Mouse (Mus musculus) thymus, adult 18-20 months (tissue): ENCODE results near the gene Cux1.
"Not testable (repeated sequence)": the region's sequence is repeated elsewhere in the genome, so short reads cannot be mapped to it uniquely, and the experiment has no call there.

Experiments used
- DNase-seq, 2 experiments: peaks; one replicate each; pipeline ENCODE4 v3.0.0; 2022; ENCODE audit warnings: mixed read lengths in 2 of 2

Gene Cux1

GRCm38 (mm10) chr5:136240381-136240780 is 326.9 kb downstream of the Cux1 start:
- DNase-seq: no peak

DNA sequence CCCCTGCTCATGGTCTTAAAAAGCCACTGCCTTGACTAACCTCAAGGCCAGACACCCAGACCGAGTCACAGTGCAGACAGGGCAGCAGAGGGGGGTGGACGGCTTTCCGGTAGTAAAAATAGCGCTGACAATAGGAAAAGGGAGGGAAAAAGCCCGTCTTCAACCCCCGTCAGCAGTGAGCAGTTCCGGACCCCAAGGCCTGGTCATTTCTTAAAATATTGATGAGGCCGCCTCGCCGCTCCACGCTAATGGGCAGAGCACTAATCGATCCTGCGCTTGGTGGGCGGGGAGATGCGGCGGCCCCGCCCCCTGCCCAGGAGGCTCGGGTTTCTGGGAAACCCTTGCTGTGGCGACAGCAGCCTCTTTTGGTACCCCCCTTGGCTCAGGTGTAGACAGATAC is 329.7 kb downstream of the Cux1 start:
- DNase-seq: no peak

DNA sequence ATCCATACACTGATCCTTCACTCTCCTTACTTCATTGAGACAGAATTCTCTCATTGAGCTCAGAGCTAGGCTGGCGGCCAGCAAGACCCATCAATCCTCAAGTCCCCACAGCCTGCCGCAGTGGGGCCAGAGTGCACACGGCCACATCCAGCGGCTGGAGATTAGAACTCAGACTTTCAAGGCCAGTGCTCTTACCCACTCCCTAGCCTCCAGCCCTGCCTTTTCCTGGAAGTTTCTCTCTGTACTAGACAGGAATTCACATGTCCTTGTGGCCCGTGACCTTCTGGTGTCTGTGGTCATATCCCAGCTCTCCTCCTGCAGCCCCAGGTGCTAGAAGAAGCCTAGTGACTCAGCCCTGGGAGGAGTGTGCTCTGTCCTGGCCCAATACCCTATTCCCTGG is 330.7 kb downstream of the Cux1 start:
- no peak for DNase-seq

GRCm38 (mm10) chr5:136230348-136231035 is 336.8 kb downstream of the Cux1 start:
- DNase-seq: no peak

GRCm38 (mm10) chr5:136226246-136226876 is 340.9 kb downstream of the Cux1 start:
- no peak for DNase-seq

GRCm38 (mm10) chr5:136218585-136218984 is 348.7 kb downstream of the Cux1 start:
- DNase-seq: no peak

DNA sequence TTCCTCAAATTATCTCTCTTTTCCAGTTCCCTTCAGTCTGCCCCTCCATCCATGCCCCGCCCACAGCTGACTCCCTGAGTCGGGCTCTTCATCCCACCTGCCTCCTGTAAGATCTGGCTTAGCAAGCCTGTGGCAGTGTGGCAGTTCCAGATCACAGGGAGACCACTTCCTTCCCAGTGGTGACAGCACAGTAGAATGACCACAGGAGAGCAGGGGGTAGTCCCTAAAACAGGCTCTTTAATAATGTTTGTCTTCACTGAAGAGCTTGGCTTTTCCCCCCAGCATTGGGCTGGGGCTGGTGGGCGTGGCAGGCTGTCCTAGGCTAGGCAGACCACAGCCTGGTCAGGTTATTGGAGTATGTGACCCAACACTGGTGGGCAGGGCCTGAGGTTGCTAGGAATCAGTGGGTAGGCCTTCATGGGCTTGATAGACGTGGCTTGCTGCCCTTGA is 349.3 kb downstream of the Cux1 start:
- DNase-seq: no peak

DNA sequence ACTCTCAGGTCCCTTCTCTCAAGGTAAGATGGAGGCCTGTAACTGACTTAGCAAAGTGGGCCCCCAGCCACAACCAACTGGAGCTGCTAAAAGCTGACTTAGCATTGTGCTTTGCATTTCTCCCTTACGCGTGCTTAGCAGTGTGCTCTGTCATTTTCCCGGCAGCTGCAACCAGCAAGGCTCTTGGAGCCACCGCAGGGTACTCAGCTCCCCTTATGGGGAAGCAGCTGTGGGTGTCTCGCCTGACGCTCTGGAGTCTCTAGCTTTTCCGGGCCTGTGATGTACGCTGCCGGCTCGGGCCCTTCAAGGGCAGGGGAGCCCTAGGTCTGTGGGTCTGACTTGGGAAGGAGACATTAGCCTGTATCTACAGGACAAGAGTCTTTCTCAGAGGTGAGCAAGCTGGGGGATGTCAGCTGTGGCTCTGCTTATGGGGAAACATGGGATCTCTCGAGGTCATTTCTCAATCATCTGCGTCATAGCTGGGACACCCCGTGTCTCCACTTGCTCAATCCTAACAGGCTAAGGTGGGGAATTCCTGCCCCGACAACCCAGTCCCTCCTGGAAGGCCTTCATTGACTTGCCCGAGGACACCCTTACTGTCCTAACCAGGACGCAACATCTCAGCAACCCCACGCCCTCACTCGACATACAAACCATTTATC is 350.2 kb downstream of the Cux1 start:
- no peak for DNase-seq

- DNase-seq: no peak
Observed at GRCm38 (mm10) chr5:136215958-136216357, 351.3 kb downstream of the Cux1 start.

GRCm38 (mm10) chr5:136215211-136215610 is 352.1 kb downstream of the Cux1 start:
- DNase-seq: no peak

DNA sequence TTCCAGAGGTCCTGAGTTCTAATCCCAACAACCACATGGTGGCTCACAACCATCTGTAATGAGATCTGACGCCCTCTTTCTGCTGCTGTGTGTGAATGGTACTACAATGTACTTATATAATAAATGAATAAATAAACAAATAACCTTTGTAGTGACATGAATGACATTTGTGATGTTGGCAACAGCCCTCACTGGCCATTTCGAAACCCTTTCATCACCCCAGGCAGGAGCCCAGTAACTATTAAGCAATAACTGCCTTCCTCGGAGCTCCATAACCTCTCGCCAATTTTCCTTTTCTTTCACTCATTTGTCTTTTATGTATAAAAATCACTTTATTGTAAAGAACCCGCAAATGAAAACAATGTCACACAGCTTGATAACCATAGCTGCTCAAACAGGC is 353.6 kb downstream of the Cux1 start:
- DNase-seq: no peak

DNA sequence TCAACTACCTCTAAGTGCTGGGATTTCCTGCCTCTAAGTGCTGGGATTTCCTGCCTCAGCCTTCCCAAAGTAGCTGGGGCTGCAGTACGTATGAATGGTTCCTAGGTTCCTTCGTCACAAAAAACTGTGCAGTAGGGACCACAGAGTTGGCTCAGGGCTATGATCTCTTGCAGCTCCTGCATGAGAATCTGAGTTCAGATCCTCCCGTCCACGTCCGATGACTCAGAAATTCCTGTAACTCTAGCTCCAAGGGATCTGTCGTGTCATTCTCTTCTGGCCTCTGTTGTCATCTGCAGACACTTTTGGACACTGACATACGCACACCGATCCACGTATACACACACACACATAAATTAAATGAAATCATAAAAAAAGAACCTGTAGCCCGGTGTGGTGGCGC is 354.6 kb downstream of the Cux1 start:
- no peak for DNase-seq

GRCm38 (mm10) chr5:136211341-136212102 is 355.8 kb downstream of the Cux1 start:
- not testable (repeated sequence) for DNase-seq

DNA sequence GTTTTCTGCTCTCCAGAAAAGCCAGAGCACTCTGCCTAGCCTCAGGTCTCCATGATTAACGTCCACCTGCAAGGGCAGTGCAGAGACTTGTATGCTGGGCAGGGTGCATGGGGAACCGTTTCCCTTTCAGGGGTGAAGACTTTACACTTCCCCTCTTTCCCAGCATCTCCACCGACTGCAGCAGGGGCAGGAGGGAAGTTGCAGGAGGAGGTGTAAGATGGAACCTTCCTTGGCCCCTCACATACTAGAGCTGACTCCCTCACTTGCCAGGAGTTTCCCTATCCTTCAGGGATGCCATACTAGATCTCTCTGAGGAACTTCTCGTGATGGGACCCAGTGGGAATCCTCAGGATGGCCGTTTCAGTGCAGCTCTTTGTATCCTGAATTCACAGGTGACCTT is 356.7 kb downstream of the Cux1 start:
- DNase-seq: no peak

- DNase-seq: peak in 1 of 2 experiments; percentile 22
Observed at GRCm38 (mm10) chr5:136201832-136202231, 365.5 kb downstream of the Cux1 start.

DNA sequence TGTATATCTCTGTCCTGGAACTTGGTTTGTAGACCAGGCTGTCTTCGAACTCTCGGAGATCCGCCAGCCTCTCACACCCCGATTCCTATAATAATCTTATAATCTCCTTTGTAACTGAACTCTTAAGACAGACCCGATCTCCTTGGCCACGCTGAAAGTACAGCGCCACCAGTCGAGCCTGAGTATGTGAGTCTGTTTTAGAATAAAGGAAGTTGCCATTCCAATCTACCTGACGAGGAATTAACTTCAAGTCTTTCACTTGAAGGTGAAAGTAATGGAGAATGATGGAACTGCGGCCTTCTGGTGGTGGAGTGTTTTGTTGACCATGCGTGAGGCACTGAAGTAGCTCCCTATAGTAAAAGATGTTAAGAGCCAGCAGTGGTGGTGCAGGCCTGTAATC is 367.8 kb downstream of the Cux1 start:
- no peak for DNase-seq

- DNase-seq: peak; percentile 85 to 87
Observed at GRCm38 (mm10) chr5:136198474-136199391, 368.6 kb downstream of the Cux1 start, which contains the start of gene Prkrip1. Gene Prkrip1, minus strand, starts transcription at chr5:136198963.
